Mouse (Mus musculus) testis, adult 2 months (tissue): ENCODE measurements around the gene Etfbkmt.

Experiments
- CTCF ChIP-seq: fragments of 200-500 bp; IDR thresholded peaks from 2 replicates; pipeline ENCODE4 v1.5.1; 2012; ENCODE audit warnings: low read depth, mild to moderate bottlenecking, inconsistent platforms, low read length, moderate library complexity; ENCODE audit not compliant: control insufficient read depth, insufficient read depth, insufficient replicate concordance
- POLR2A ChIP-seq: fragments of 200-500 bp; IDR thresholded peaks from 2 replicates; pipeline ENCODE4 v1.6.1; 2012; ENCODE audit warnings: low read depth, mild to moderate bottlenecking, inconsistent platforms, low read length, moderate library complexity; ENCODE audit not compliant: control insufficient read depth

DNA sequence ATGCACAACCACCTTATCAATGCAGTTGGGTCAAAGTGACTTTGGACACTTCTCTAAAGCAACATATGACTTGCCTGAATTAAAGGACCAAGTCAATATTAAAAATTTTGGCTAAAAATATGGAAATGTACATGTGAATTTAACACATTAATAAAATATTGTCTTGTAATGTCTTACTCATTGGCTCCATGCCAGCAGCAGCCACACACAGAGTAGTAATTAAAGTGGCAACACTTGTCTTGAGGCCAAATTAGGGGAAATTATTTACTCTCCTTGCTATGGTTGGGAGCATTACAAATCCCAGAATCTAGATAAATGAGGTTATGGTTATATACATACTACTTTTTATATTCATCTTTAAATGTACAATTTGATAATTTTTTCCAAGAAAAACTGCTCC, 22.7 kb upstream of the Etfbkmt start:
- TF ChIP-seq CTCF: no peak
- no peak for TF ChIP-seq POLR2A
